Mouse (Mus musculus): ENCODE measurements at regions not wholly inside any gene's neighbourhood (a gene's known extent, or its start where the extent isn't known, plus 50 kb on each side); places are given as distances from the start of the nearest gene placed in this dataset.

- H3K27ac ChIP-seq (ENCODE audit: control insufficient read depth, low read depth, low read length), result no peak overlapping the region
- no peak overlapping the region for H3K4me3 ChIP-seq (ENCODE audit: control insufficient read depth in 1 of 2, insufficient read depth in 1 of 2, low read depth in 2 of 2, low read length in 2 of 2)
- H3K4me1 ChIP-seq (ENCODE audit: control insufficient read depth in 1 of 2, insufficient read depth in 2 of 2, low read length in 2 of 2), result no peaks in the 10 kb centered on the region
- no peak for TF ChIP-seq EP300 (IDR thresholded peaks at IDR 0.05; ENCODE audit: low read depth in 1 of 2, low read length in 2 of 2)
- TF ChIP-seq USF2 (IDR thresholded peaks at IDR 0.05; ENCODE audit: borderline replicate concordance in 1 of 2, insufficient read depth in 1 of 2, low read depth in 1 of 2, low read length in 2 of 2), result no peak
- TF ChIP-seq SMC3 (IDR thresholded peaks at IDR 0.05; ENCODE audit: low read depth, low read length), result no peak
- TF ChIP-seq CTCF (IDR thresholded peaks at IDR 0.05 in 2 of 3, conservative IDR thresholded peaks at IDR 0.05 in 1 of 3; ENCODE audit: control insufficient read depth in 1 of 3, insufficient read depth in 1 of 3, low read depth in 2 of 3, low read length in 3 of 3, poor library complexity in 1 of 3, severe bottlenecking in 1 of 3), result no peak
- no peak for TF ChIP-seq NRF1 (IDR thresholded peaks at IDR 0.05; ENCODE audit: insufficient read depth, low read depth, low read length, poor library complexity, severe bottlenecking)
- TF ChIP-seq KAT2A (conservative IDR thresholded peaks at IDR 0.05; ENCODE audit: low read depth, low read length), result no peak
- no peak for TF ChIP-seq POLR2AphosphoS2 (IDR thresholded peaks at IDR 0.05; ENCODE audit: low read length)
- no peak for TF ChIP-seq TBP (IDR thresholded peaks at IDR 0.05; ENCODE audit: low read depth, low read length)
- no peak for TF ChIP-seq POLR2A (IDR thresholded peaks at IDR 0.05; ENCODE audit: control insufficient read depth in 1 of 2, insufficient read depth in 1 of 2, low read depth in 1 of 2, low read length in 2 of 2, poor library complexity in 1 of 2)
- no peak for TF ChIP-seq ZNF384 (IDR thresholded peaks at IDR 0.05; ENCODE audit: low read depth, low read length)
- TF ChIP-seq MAFK (IDR thresholded peaks at IDR 0.05; ENCODE audit: borderline replicate concordance, low read depth, low read length), result no peak
- no peak for TF ChIP-seq ETS1 (IDR thresholded peaks at IDR 0.05; ENCODE audit: low read depth, low read length)
- no peak for TF ChIP-seq USF1 (IDR thresholded peaks at IDR 0.05; ENCODE audit: low read depth, low read length)
- no peak for TF ChIP-seq POLR2AphosphoS5 (IDR thresholded peaks at IDR 0.05; ENCODE audit: borderline replicate concordance, low read depth, low read length)
- no peak for TF ChIP-seq TCF12 (IDR thresholded peaks at IDR 0.05; ENCODE audit: low read depth, low read length)
- no peaks in the 10 kb centered on the region for H3K27me3 ChIP-seq (ENCODE audit: control insufficient read depth in 1 of 2, insufficient read depth in 2 of 2, low read length in 2 of 2)
- no peak overlapping the region for H3K9ac ChIP-seq (ENCODE audit: control insufficient read depth, low read depth, low read length, poor library complexity, severe bottlenecking)
- no peak for DNase-seq (ENCODE audit: low read depth, low spot score)
- H3K79me2 ChIP-seq (ENCODE audit: control insufficient read depth, insufficient read depth, low read length, poor library complexity), result no peaks in the 10 kb centered on the region
- H3K9me3 ChIP-seq (replicated peaks; ENCODE audit: insufficient read depth, low read length), result no peaks in the 10 kb centered on the region
- no peaks in the 10 kb centered on the region for H3K36me3 ChIP-seq (ENCODE audit: control insufficient read depth in 1 of 2, insufficient read depth in 2 of 2, low read length in 2 of 2)
Observed at GRCm38 (mm10) chr1:186187372-186187771, 70.3 kb upstream of the Lyplal1 start.

DNA sequence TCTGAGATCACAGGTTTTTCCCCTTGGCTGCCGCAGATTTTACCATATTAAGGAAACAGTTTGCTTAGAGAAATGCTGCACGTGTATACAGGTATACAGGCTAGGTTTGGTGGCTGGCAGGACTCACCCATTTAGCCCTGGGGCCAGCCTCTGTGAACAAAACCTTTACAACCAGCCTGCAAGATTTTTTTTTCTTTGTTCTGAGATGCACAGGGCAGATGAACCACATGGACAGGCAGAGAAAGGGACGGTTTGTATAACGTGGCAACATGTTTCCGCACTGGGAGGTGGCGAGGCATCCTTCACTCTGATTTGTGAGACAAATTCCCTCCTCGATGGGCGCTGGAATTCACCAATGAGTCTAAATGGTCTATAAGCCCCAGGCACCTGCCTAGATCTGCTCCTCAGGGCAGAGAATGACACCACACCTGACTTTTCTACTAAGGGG, 66.1 kb upstream of the Lyplal1 start:
- Histone ChIP-seq H3K27me3 (ENCODE audit: control insufficient read depth in 1 of 2, insufficient read depth in 2 of 2, low read length in 2 of 2) (no peaks in the 10 kb centered on the region), H3K9ac (ENCODE audit: control insufficient read depth, low read depth, low read length, poor library complexity, severe bottlenecking) (no peak overlapping the region), H3K4me3 (ENCODE audit: control insufficient read depth in 1 of 2, insufficient read depth in 1 of 2, low read depth in 2 of 2, low read length in 2 of 2) (no peak overlapping the region), H3K9me3 (replicated peaks; ENCODE audit: insufficient read depth, low read length) (no peaks in the 10 kb centered on the region), H3K27ac (ENCODE audit: control insufficient read depth, low read depth, low read length) (no peak overlapping the region), H3K4me1 (ENCODE audit: control insufficient read depth in 1 of 2, insufficient read depth in 2 of 2, low read length in 2 of 2) (no peaks in the 10 kb centered on the region), H3K79me2 (ENCODE audit: control insufficient read depth, insufficient read depth, low read length, poor library complexity) (no peaks in the 10 kb centered on the region), H3K36me3 (ENCODE audit: control insufficient read depth in 1 of 2, insufficient read depth in 2 of 2, low read length in 2 of 2) (no peaks in the 10 kb centered on the region)
- no peak for DNase-seq (ENCODE audit: low read depth, low spot score)
- no peak for TF ChIP-seq SIN3A (IDR thresholded peaks at IDR 0.05; ENCODE audit: low read length)
- no peak for TF ChIP-seq TCF12 (IDR thresholded peaks at IDR 0.05; ENCODE audit: low read depth, low read length)
- no peak for TF ChIP-seq CHD2 (IDR thresholded peaks at IDR 0.05; ENCODE audit: low read length)
- TF ChIP-seq MYC (IDR thresholded peaks at IDR 0.05; ENCODE audit: low read depth, low read length), result no peak
- no peak for TF ChIP-seq NELFE (IDR thresholded peaks at IDR 0.05; ENCODE audit: low read depth, low read length)
- TF ChIP-seq GABPA (IDR thresholded peaks at IDR 0.05; ENCODE audit: low read depth, low read length), result no peak
- TF ChIP-seq USF2 (IDR thresholded peaks at IDR 0.05; ENCODE audit: borderline replicate concordance in 1 of 2, insufficient read depth in 1 of 2, low read depth in 1 of 2, low read length in 2 of 2), result no peak
- TF ChIP-seq POLR2AphosphoS5 (IDR thresholded peaks at IDR 0.05; ENCODE audit: borderline replicate concordance, low read depth, low read length), result no peak
- TF ChIP-seq EP300 (IDR thresholded peaks at IDR 0.05; ENCODE audit: low read depth in 1 of 2, low read length in 2 of 2), result no peak
- no peak for TF ChIP-seq TAL1 (IDR thresholded peaks at IDR 0.05; ENCODE audit: low read length)
- no peak for TF ChIP-seq MEF2A (IDR thresholded peaks at IDR 0.05; ENCODE audit: extremely low read depth, insufficient replicate concordance, low read depth, low read length, poor library complexity, severe bottlenecking)
- TF ChIP-seq POLR2AphosphoS2 (IDR thresholded peaks at IDR 0.05; ENCODE audit: low read length), result no peak
- TF ChIP-seq HCFC1 (IDR thresholded peaks at IDR 0.05; ENCODE audit: low read depth, low read length), result no peak
- TF ChIP-seq GATA1 (IDR thresholded peaks at IDR 0.05; ENCODE audit: low read depth, low read length), result no peak
- TF ChIP-seq POLR2A (IDR thresholded peaks at IDR 0.05; ENCODE audit: control insufficient read depth in 1 of 2, insufficient read depth in 1 of 2, low read depth in 1 of 2, low read length in 2 of 2, poor library complexity in 1 of 2), result no peak
- no peak for TF ChIP-seq E2F4 (IDR thresholded peaks at IDR 0.05; ENCODE audit: borderline replicate concordance, low read depth, low read length)
- no peak for TF ChIP-seq MXI1 (IDR thresholded peaks at IDR 0.05; ENCODE audit: low read depth, low read length)

Measured in MEL (cell line).